ENCODE assay signal across 13 mouse cellular contexts in the genomic region with DNA sequence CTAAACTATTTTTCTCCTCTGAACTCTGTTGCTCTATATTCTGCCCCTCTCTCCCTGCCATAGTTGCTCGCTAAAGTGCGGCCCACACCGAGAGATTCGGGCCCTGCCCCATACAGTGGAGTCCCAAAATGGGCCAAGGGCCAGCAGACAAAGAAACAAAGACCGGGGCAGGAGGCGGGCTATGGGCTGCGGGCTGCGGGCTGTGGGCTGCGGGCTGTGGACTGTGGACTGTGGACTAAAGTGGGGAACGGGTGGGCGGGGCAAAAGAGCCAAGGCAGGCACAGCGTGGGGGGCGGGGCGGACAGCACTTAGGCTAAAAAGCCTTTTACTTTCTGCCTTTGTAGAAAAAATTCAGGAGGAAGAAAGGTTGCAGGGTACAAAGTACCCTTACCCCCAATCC. TPM values are rescaled to one million over a fixed set of nuclear protein-coding genes. Genes with fewer than 3 reads are reported as not detected.
DNase-seq lines count a peak whose midpoint lies in the region; ATAC-seq and TF ChIP-seq lines count a peak whose summit lies in the region.
"Had no signal": no experiment of that assay in that cellular context is flagged by ENCODE, and none has a peak within 500 bp of the region (broad histone marks: within the 10 kb centered on the region; RNA-seq: fewer than 3 reads in every experiment).

No protein-coding gene starts in this region.

- H3K9ac ChIP-seq in forebrain, embryonic 12.5 days = no peak overlapping the region
- H3K9ac ChIP-seq in forebrain, postnatal 0 days = no peak overlapping the region
- no peak overlapping the region for H3K9ac ChIP-seq in intestine, embryonic 15.5 days
- no peak overlapping the region for H3K9ac ChIP-seq in liver, embryonic 16.5 days (ENCODE audit: low read depth, low read length)
- H3K9ac ChIP-seq: heart, embryonic 15.5 days had no signal

- no peak overlapping the region for H3K4me2 ChIP-seq in forebrain, embryonic 12.5 days
- H3K4me2 ChIP-seq in forebrain, postnatal 0 days (ENCODE audit: low read depth) = no peak overlapping the region
- no peak overlapping the region for H3K4me2 ChIP-seq in intestine, embryonic 15.5 days (replicated peaks)
- no peak overlapping the region for H3K4me2 ChIP-seq in liver, embryonic 16.5 days (ENCODE audit: low read depth, low read length)
- H3K4me2 ChIP-seq: heart, embryonic 15.5 days had no signal

- no peaks in the 10 kb centered on the region for H3K9me3 ChIP-seq in forebrain, embryonic 12.5 days
- H3K9me3 ChIP-seq in forebrain, postnatal 0 days (ENCODE audit: low read length) = no peaks in the 10 kb centered on the region
- no peaks in the 10 kb centered on the region for H3K9me3 ChIP-seq in intestine, embryonic 15.5 days
- H3K9me3 ChIP-seq in liver, embryonic 16.5 days (replicated peaks; ENCODE audit: control insufficient read depth, low read length) = no peaks in the 10 kb centered on the region
- H3K9me3 ChIP-seq: heart, embryonic 15.5 days had no signal

- H3K27ac ChIP-seq in forebrain, embryonic 12.5 days = peak overlapping the region; percentile 50; the same call in 1 of the 2 replicates
- no peak overlapping the region for H3K27ac ChIP-seq in forebrain, postnatal 0 days (ENCODE audit: low read depth, low read length)
- no peak overlapping the region for H3K27ac ChIP-seq in intestine, embryonic 15.5 days
- peak overlapping the region; percentile 5; the same call in 1 of the 2 replicates for H3K27ac ChIP-seq in liver, embryonic 16.5 days (ENCODE audit: low read length)
- H3K27ac ChIP-seq: gastrocnemius, adult 2 months; heart, embryonic 15.5 days had no signal

- H3K4me3 ChIP-seq in forebrain, embryonic 12.5 days (replicated peaks) = no peak overlapping the region
- H3K4me3 ChIP-seq in forebrain, postnatal 0 days (ENCODE audit: low read depth, low read length) = no peak overlapping the region
- no peak overlapping the region for H3K4me3 ChIP-seq in intestine, embryonic 15.5 days (replicated peaks)
- no peak overlapping the region for H3K4me3 ChIP-seq in liver, embryonic 16.5 days (ENCODE audit: low read depth, low read length)
- H3K4me3 ChIP-seq: gastrocnemius, adult 2 months; heart, embryonic 15.5 days had no signal

- no peak for TF ChIP-seq CTCF in forebrain, postnatal 0 days (IDR thresholded peaks at IDR 0.05; ENCODE audit: low read depth)

- no peak for ATAC-seq in forebrain, embryonic 12.5 days (ENCODE audit: low FRiP score)
- no peak for ATAC-seq in forebrain, postnatal 0 days
- ATAC-seq in intestine, embryonic 15.5 days = peak; percentile 67; the same call in 1 of the 2 replicates
- ATAC-seq in liver, embryonic 16.5 days (ENCODE audit: low read depth) = peak; percentile 87

- DNase-seq in forebrain, postnatal 0 days = no peak
- DNase-seq in kidney, postnatal 36 days = peak; percentile 81 to 91
- DNase-seq in frontal cortex, postnatal 36 days (ENCODE audit: low spot score in 2 of 2) = no peak
- no peak for DNase-seq in left cerebral cortex, adult 18-20 months (ENCODE audit: low spot score in 2 of 2)
- DNase-seq in right cerebral cortex, adult 18-20 months = no peak
- DNase-seq: adrenal gland, postnatal 10 days; cerebellum, adult 8-10 months; gastrocnemius, adult 2 months; lung, postnatal 14 days had no signal

- 67% methylated on average over 14 of the region's 14 CpGs for WGBS in forebrain, embryonic 12.5 days
- WGBS in forebrain, postnatal 0 days = 43% methylated on average over 14 of the region's 14 CpGs
- 71% methylated on average over 14 of the region's 14 CpGs for WGBS in intestine, embryonic 15.5 days
- WGBS in liver, embryonic 16.5 days (ENCODE audit: insufficient replicate concordance) = 56% methylated on average over 14 of the region's 14 CpGs

- H3K27me3 ChIP-seq in forebrain, embryonic 12.5 days = no peaks in the 10 kb centered on the region
- no peaks in the 10 kb centered on the region for H3K27me3 ChIP-seq in forebrain, postnatal 0 days (ENCODE audit: insufficient read depth, low read length)
- no peaks in the 10 kb centered on the region for H3K27me3 ChIP-seq in intestine, embryonic 15.5 days (replicated peaks)
- no peaks in the 10 kb centered on the region for H3K27me3 ChIP-seq in liver, embryonic 16.5 days (ENCODE audit: control insufficient read depth, insufficient read depth, low read depth, low read length)
- H3K27me3 ChIP-seq: heart, embryonic 15.5 days had no signal

- H3K4me1 ChIP-seq in forebrain, embryonic 12.5 days = no peaks in the 10 kb centered on the region; the same call in 1 of the 2 replicates
- H3K4me1 ChIP-seq in forebrain, postnatal 0 days (ENCODE audit: insufficient read depth) = no peaks in the 10 kb centered on the region
- peaks cover 5% of the 10 kb centered on the region; the same call in 1 of the 2 replicates for H3K4me1 ChIP-seq in intestine, embryonic 15.5 days (replicated peaks)
- no peaks in the 10 kb centered on the region; the same call in 1 of the 2 replicates for H3K4me1 ChIP-seq in liver, embryonic 16.5 days (ENCODE audit: control insufficient read depth, low read depth, low read length)

- H3K36me3 ChIP-seq in forebrain, embryonic 12.5 days (replicated peaks) = no peaks in the 10 kb centered on the region
- H3K36me3 ChIP-seq in forebrain, postnatal 0 days (ENCODE audit: insufficient read depth) = no peaks in the 10 kb centered on the region
- no peaks in the 10 kb centered on the region for H3K36me3 ChIP-seq in intestine, embryonic 15.5 days
- H3K36me3 ChIP-seq in liver, embryonic 16.5 days (ENCODE audit: control insufficient read depth, insufficient read depth) = no peaks in the 10 kb centered on the region
- H3K36me3 ChIP-seq: heart, embryonic 15.5 days had no signal

RNA-seq across cellular contexts. Expression of a gene that starts 6.2 kb away (rescaled TPM):
- polyA plus RNA-seq in forebrain, embryonic 12.5 days (2016; fragmentation: Nextera tagmentation; extraction: Ambion mirVana) = 0.18 TPM in 1 of 2 replicates, not detected in the other
- total RNA-seq in forebrain, postnatal 0 days (2014; rRNA removed) = not detected in 2 replicates
- polyA plus RNA-seq in forebrain, postnatal 0 days (2015; fragmentation: Nextera tagmentation; extraction: Ambion mirVana) = not detected in 2 replicates
- polyA plus RNA-seq in intestine, embryonic 15.5 days (2015; fragmentation: Nextera tagmentation; extraction: Ambion mirVana) = 0.14 and 0.15 TPM in 2 replicates
- polyA plus RNA-seq in liver, embryonic 16.5 days (2015; fragmentation: Nextera tagmentation; extraction: Ambion mirVana) = 0.08 and 0.13 TPM in 2 replicates
- not detected for total RNA-seq in left cerebral cortex, adult 18-20 months (2021)
- total RNA-seq: gastrocnemius, adult 2 months had no signal
- polyA plus RNA-seq: heart, embryonic 15.5 days had no signal

RNA-seq across cellular contexts. Expression of a gene that starts 6.2 kb away (rescaled TPM):
- polyA plus RNA-seq in forebrain, embryonic 12.5 days (2016; fragmentation: Nextera tagmentation; extraction: Ambion mirVana) = not detected in 2 replicates
- not detected in 2 replicates for total RNA-seq in forebrain, postnatal 0 days (2014; rRNA removed)
- not detected in 2 replicates for polyA plus RNA-seq in forebrain, postnatal 0 days (2015; fragmentation: Nextera tagmentation; extraction: Ambion mirVana)
- not detected in 2 replicates for polyA plus RNA-seq in intestine, embryonic 15.5 days (2015; fragmentation: Nextera tagmentation; extraction: Ambion mirVana)
- not detected in 2 replicates for polyA plus RNA-seq in liver, embryonic 16.5 days (2015; fragmentation: Nextera tagmentation; extraction: Ambion mirVana)
- under 1 TPM; 0.65 to 0.84 TPM for total RNA-seq in left cerebral cortex, adult 18-20 months (2021)
- polyA plus RNA-seq: heart, embryonic 15.5 days had no signal

RNA-seq across cellular contexts. Expression of a gene that starts 12.0 kb away (rescaled TPM):
- not detected in 2 replicates for polyA plus RNA-seq in forebrain, embryonic 12.5 days (2016; fragmentation: Nextera tagmentation; extraction: Ambion mirVana)
- total RNA-seq in forebrain, postnatal 0 days (2014; rRNA removed) = not detected in 2 replicates
- polyA plus RNA-seq in forebrain, postnatal 0 days (2015; fragmentation: Nextera tagmentation; extraction: Ambion mirVana) = not detected in 2 replicates
- polyA plus RNA-seq in intestine, embryonic 15.5 days (2015; fragmentation: Nextera tagmentation; extraction: Ambion mirVana) = 0.21 TPM in 1 of 2 replicates, not detected in the other
- not detected in 2 replicates for polyA plus RNA-seq in liver, embryonic 16.5 days (2015; fragmentation: Nextera tagmentation; extraction: Ambion mirVana)
- total RNA-seq in left cerebral cortex, adult 18-20 months (2021) = under 1 TPM in 1 of 2 experiments, not detected in 1; 0.35 TPM
- polyA plus RNA-seq: heart, embryonic 15.5 days had no signal

RNA-seq across cellular contexts. Expression of a gene that starts 17.6 kb away (rescaled TPM):
- not detected in 2 replicates for polyA plus RNA-seq in forebrain, embryonic 12.5 days (2016; fragmentation: Nextera tagmentation; extraction: Ambion mirVana)
- total RNA-seq in forebrain, postnatal 0 days (2014; rRNA removed) = not detected in 2 replicates
- polyA plus RNA-seq in forebrain, postnatal 0 days (2015; fragmentation: Nextera tagmentation; extraction: Ambion mirVana) = not detected in 2 replicates
- polyA plus RNA-seq in intestine, embryonic 15.5 days (2015; fragmentation: Nextera tagmentation; extraction: Ambion mirVana) = 0.40 TPM in 1 of 2 replicates, not detected in the other
- not detected in 2 replicates for polyA plus RNA-seq in liver, embryonic 16.5 days (2015; fragmentation: Nextera tagmentation; extraction: Ambion mirVana)
- not detected for total RNA-seq in left cerebral cortex, adult 18-20 months (2021)
- total RNA-seq: gastrocnemius, adult 2 months had no signal
- polyA plus RNA-seq: heart, embryonic 15.5 days had no signal

RNA-seq across cellular contexts. Expression of a gene that starts 42.8 kb away (rescaled TPM):
- 3.8 and 4.4 TPM in 2 replicates for polyA plus RNA-seq in forebrain, embryonic 12.5 days (2016; fragmentation: Nextera tagmentation; extraction: Ambion mirVana)
- total RNA-seq in forebrain, postnatal 0 days (2014; rRNA removed) = 11.6 and 13.5 TPM in 2 replicates
- polyA plus RNA-seq in forebrain, postnatal 0 days (2015; fragmentation: Nextera tagmentation; extraction: Ambion mirVana) = 1.2 and 2.3 TPM in 2 replicates
- polyA plus RNA-seq in intestine, embryonic 15.5 days (2015; fragmentation: Nextera tagmentation; extraction: Ambion mirVana) = 4.2 and 4.6 TPM in 2 replicates
- 12.6 and 13.5 TPM in 2 replicates for polyA plus RNA-seq in liver, embryonic 16.5 days (2015; fragmentation: Nextera tagmentation; extraction: Ambion mirVana)
- total RNA-seq in left cerebral cortex, adult 18-20 months (2021) = 10 to 100 TPM; 32.2 to 35.0 TPM

Comparison
In these comparisons a context has a peak if more than half of its experiments do, and no peak if none do; other contexts are left out.
1. H3K27ac ChIP-seq: peak in forebrain, embryonic 12.5 days (single experiment) and liver, embryonic 16.5 days (single experiment); none in forebrain, postnatal 0 days (single experiment) and intestine, embryonic 15.5 days (single experiment).
2. ATAC-seq: peak in intestine, embryonic 15.5 days (single experiment) and liver, embryonic 16.5 days (single experiment); none in forebrain, embryonic 12.5 days (single experiment) and forebrain, postnatal 0 days (single experiment).
3. DNase-seq: peak in kidney, postnatal 36 days (2 of 2); none in forebrain, postnatal 0 days (single experiment), frontal cortex, postnatal 36 days (0 of 2), left cerebral cortex, adult 18-20 months (0 of 2) and right cerebral cortex, adult 18-20 months (single experiment).